Mouse (Mus musculus) limb, embryonic 10.5 days (tissue): Measurements from ENCODE around the gene Emilin2. TPM values are rescaled to one million over a fixed set of nuclear protein-coding genes. Genes with fewer than 3 reads are reported as not detected.

Experiments
- DNase-seq: peaks from one replicate; pipeline ENCODE4 v3.0.0-alpha.2; 2017; ENCODE audit warnings: low spot score
- H3K27ac ChIP-seq: fragments of 300-500 bp; sonication (generic); 2 replicates; pipeline ENCODE4 v1.5.1; 2016; ENCODE audit warnings: mild to moderate bottlenecking
- H3K27me3 ChIP-seq: fragments of 300-500 bp; sonication (generic); 2 replicates; pipeline ENCODE4 v1.6.1; 2016; ENCODE audit warnings: low read depth, mild to moderate bottlenecking; ENCODE audit not compliant: poor library complexity, severe bottlenecking
- H3K36me3 ChIP-seq: fragments of 300-500 bp; sonication (generic); 2 replicates; pipeline ENCODE4 v1.6.1; 2016; ENCODE audit warnings: mild to moderate bottlenecking, moderate library complexity
- H3K4me1 ChIP-seq: fragments of 300-500 bp; sonication (generic); 2 replicates; pipeline ENCODE4 v1.6.1; 2016
- H3K4me3 ChIP-seq: fragments of 300-500 bp; sonication (generic); 2 replicates; pipeline ENCODE4 v1.5.1; 2016; ENCODE audit warnings: mild to moderate bottlenecking, moderate library complexity
- H3K9me3 ChIP-seq: fragments of 300-500 bp; sonication (generic); replicated peaks from 2 replicates; pipeline ENCODE4 v1.6.1; 2016; ENCODE audit warnings: mild to moderate bottlenecking
- WGBS: fragments of 180-500 bp; shearing (Covaris S2); methylation state at CpG from one replicate; pipeline ENCODE4 v1.1.7; 2016; 5-methylcytosine and 5-hydroxymethylcytosine counted together
- polyA plus RNA-seq: library from polyadenylated mRNA; unstranded; fragments of >200 nt; fragmentation: Nextera tagmentation; extraction: Ambion mirVana; gene quantifications from 2 replicates; pipeline ENCODE4 v1.2.1, GENCODE M21; 2016

The Emilin2 gene
- polyA plus RNA-seq, 1 experiment from 2014 or later, result 30.0 TPM

GRCm38 (mm10) chr17:71253391-71253790 lies 58.4 kb downstream of the Emilin2 start:
- Histone ChIP-seq H3K4me1 (peaks cover 63% of the 10 kb centered on the region), H3K36me3 (peaks cover 66% of the 10 kb centered on the region), H3K9me3 (no peaks in the 10 kb centered on the region), H3K27ac (no peak overlapping the region), H3K4me3 (no peak overlapping the region), H3K27me3 (no peaks in the 10 kb centered on the region)
- 93% methylated on average over 2 of the region's 2 CpGs for WGBS
- DNase-seq, result no peak

GRCm38 (mm10) chr17:71252101-71252500 lies 59.7 kb downstream of the Emilin2 start:
- peaks cover 63% of the 10 kb centered on the region for H3K4me1 ChIP-seq
- 70% methylated on average over 9 of the region's 9 CpGs for WGBS
- H3K36me3 ChIP-seq, result peaks cover 79% of the 10 kb centered on the region
- H3K27ac ChIP-seq, result peak overlapping the region; percentile 76
- H3K9me3 ChIP-seq, result no peaks in the 10 kb centered on the region
- H3K27me3 ChIP-seq, result no peaks in the 10 kb centered on the region
- no peak overlapping the region for H3K4me3 ChIP-seq
- DNase-seq, result peak; percentile 44

GRCm38 (mm10) chr17:71251601-71252001 lies 60.2 kb downstream of the Emilin2 start:
- WGBS, result 37% methylated on average over 6 of the region's 6 CpGs
- Histone ChIP-seq H3K9me3 (no peaks in the 10 kb centered on the region), H3K36me3 (peaks cover 82% of the 10 kb centered on the region), H3K4me3 (no peak overlapping the region), H3K27me3 (no peaks in the 10 kb centered on the region), H3K4me1 (peaks cover 63% of the 10 kb centered on the region), H3K27ac (peak overlapping the region; percentile 76; the same call in 1 of the 2 replicates)
- peak; percentile 66 for DNase-seq

- Histone ChIP-seq H3K36me3 (peaks cover 82% of the 10 kb centered on the region), H3K27ac (peak overlapping the region; percentile 76), H3K4me1 (peaks cover 58% of the 10 kb centered on the region), H3K27me3 (no peaks in the 10 kb centered on the region), H3K9me3 (no peaks in the 10 kb centered on the region), H3K4me3 (no peak overlapping the region)
- no peak for DNase-seq
- WGBS, result 84% methylated on average over 16 of the region's 16 CpGs
These were observed 60.8 kb downstream of the Emilin2 start for GRCm38 (mm10) chr17:71250819-71251600.

- H3K27ac ChIP-seq, result no peak overlapping the region
- H3K4me3 ChIP-seq, result no peak overlapping the region
- H3K27me3 ChIP-seq, result no peaks in the 10 kb centered on the region
- H3K36me3 ChIP-seq, result peaks cover 82% of the 10 kb centered on the region
- WGBS, result 87% methylated on average over 2 of the region's 2 CpGs
- no peak for DNase-seq
- peaks cover 50% of the 10 kb centered on the region for H3K4me1 ChIP-seq
- H3K9me3 ChIP-seq, result no peaks in the 10 kb centered on the region
These were observed 61.7 kb downstream of the Emilin2 start for GRCm38 (mm10) chr17:71250046-71250445.

GRCm38 (mm10) chr17:71248963-71249362 lies 62.8 kb downstream of the Emilin2 start:
- 91% methylated on average over 6 of the region's 6 CpGs for WGBS
- peaks cover 89% of the 10 kb centered on the region for H3K36me3 ChIP-seq
- H3K27me3 ChIP-seq, result no peaks in the 10 kb centered on the region
- no peak for DNase-seq
- H3K4me1 ChIP-seq, result peaks cover 44% of the 10 kb centered on the region
- H3K27ac ChIP-seq, result no peak overlapping the region
- no peaks in the 10 kb centered on the region for H3K9me3 ChIP-seq
- H3K4me3 ChIP-seq, result no peak overlapping the region

- Histone ChIP-seq H3K36me3 (peaks cover 99% of the 10 kb centered on the region), H3K9me3 (no peaks in the 10 kb centered on the region), H3K27ac (no peak overlapping the region), H3K4me1 (peaks cover 15% of the 10 kb centered on the region), H3K27me3 (no peaks in the 10 kb centered on the region), H3K4me3 (no peak overlapping the region)
- DNase-seq, result no peak
- 95% methylated on average over 4 of the region's 4 CpGs for WGBS
These were observed 65.8 kb downstream of the Emilin2 start for GRCm38 (mm10) chr17:71246022-71246421.

- no peak overlapping the region for H3K4me3 ChIP-seq
- H3K4me1 ChIP-seq, result peaks cover 6% of the 10 kb centered on the region
- no peak for DNase-seq
- H3K36me3 ChIP-seq, result peaks cover 98% of the 10 kb centered on the region
- H3K27me3 ChIP-seq, result no peaks in the 10 kb centered on the region
- no peak overlapping the region for H3K27ac ChIP-seq
- WGBS, result 97% methylated on average over 15 of the region's 15 CpGs
- H3K9me3 ChIP-seq, result no peaks in the 10 kb centered on the region
These were observed 66.6 kb downstream of the Emilin2 start for GRCm38 (mm10) chr17:71245133-71245532.

- Histone ChIP-seq H3K27me3 (no peaks in the 10 kb centered on the region), H3K36me3 (peaks cover 99% of the 10 kb centered on the region), H3K4me1 (no peaks in the 10 kb centered on the region), H3K27ac (no peak overlapping the region), H3K4me3 (no peak overlapping the region), H3K9me3 (no peaks in the 10 kb centered on the region)
- DNase-seq, result no peak
- WGBS, result 95% methylated on average over 7 of the region's 7 CpGs
These were observed 69.1 kb downstream of the Emilin2 start for GRCm38 (mm10) chr17:71242666-71243065.

- WGBS, result 93% methylated on average over 9 of the region's 9 CpGs
- DNase-seq, result no peak
- H3K27me3 ChIP-seq, result no peaks in the 10 kb centered on the region
- no peaks in the 10 kb centered on the region for H3K4me1 ChIP-seq
- H3K27ac ChIP-seq, result no peak overlapping the region
- H3K4me3 ChIP-seq, result no peak overlapping the region
- peaks cover 94% of the 10 kb centered on the region for H3K36me3 ChIP-seq
- H3K9me3 ChIP-seq, result no peaks in the 10 kb centered on the region
These were observed 71.0 kb downstream of the Emilin2 start for GRCm38 (mm10) chr17:71240811-71241210.

- H3K9me3 ChIP-seq, result no peaks in the 10 kb centered on the region
- 98% methylated on average over 7 of the region's 7 CpGs for WGBS
- H3K27ac ChIP-seq, result no peak overlapping the region
- no peak for DNase-seq
- H3K36me3 ChIP-seq, result peaks cover 88% of the 10 kb centered on the region
- H3K4me3 ChIP-seq, result no peak overlapping the region
- H3K27me3 ChIP-seq, result no peaks in the 10 kb centered on the region
- H3K4me1 ChIP-seq, result no peaks in the 10 kb centered on the region
These were observed 73.3 kb downstream of the Emilin2 start for GRCm38 (mm10) chr17:71238494-71238893.

GRCm38 (mm10) chr17:71235229-71235958 lies 76.4 kb downstream of the Emilin2 start:
- Histone ChIP-seq H3K4me3 (no peak overlapping the region), H3K27ac (no peak overlapping the region), H3K9me3 (no peaks in the 10 kb centered on the region), H3K4me1 (no peaks in the 10 kb centered on the region), H3K27me3 (no peaks in the 10 kb centered on the region), H3K36me3 (peaks cover 87% of the 10 kb centered on the region)
- DNase-seq, result no peak
- 87% methylated on average over 12 of the region's 12 CpGs for WGBS

- Histone ChIP-seq H3K27me3 (no peaks in the 10 kb centered on the region), H3K36me3 (peaks cover 85% of the 10 kb centered on the region), H3K27ac (no peak overlapping the region), H3K4me1 (no peaks in the 10 kb centered on the region), H3K4me3 (no peak overlapping the region), H3K9me3 (no peaks in the 10 kb centered on the region)
- DNase-seq, result no peak
- 95% methylated on average over 12 of the region's 12 CpGs for WGBS
These were observed 77.7 kb downstream of the Emilin2 start for GRCm38 (mm10) chr17:71234041-71234594.
